Mouse (Mus musculus): ENCODE results near the gene Mcrip2. TPM values are rescaled to one million over a fixed set of nuclear protein-coding genes. Genes with fewer than 3 reads are reported as not detected.

The Mcrip2 gene
- polyA plus RNA-seq, 1 experiment from 2014 or later = 17.1 TPM

GRCm38 (mm10) chr17:25827546-25828222, 40.9 kb downstream of the Mcrip2 start:
- Histone ChIP-seq H3K4me1 (peaks cover 86% of the 10 kb centered on the region), H3K4me3 (peak overlapping the region; percentile 89), H3K36me3 (peaks cover 60% of the 10 kb centered on the region), H3K27ac (replicated peaks) (peak overlapping the region; percentile 95; the same call in 1 of the 2 replicates), H3K27me3 (ENCODE audit: low read depth, poor library complexity, severe bottlenecking) (no peaks in the 10 kb centered on the region), H3K9me3 (replicated peaks) (no peaks in the 10 kb centered on the region)
- 94% methylated on average over 22 of the region's 22 CpGs for WGBS
- DNase-seq (ENCODE audit: low spot score) = no peak

GRCm38 (mm10) chr17:25827011-25827410, 41.6 kb downstream of the Mcrip2 start:
- Histone ChIP-seq H3K4me1 (peaks cover 84% of the 10 kb centered on the region), H3K9me3 (replicated peaks) (no peaks in the 10 kb centered on the region), H3K27me3 (ENCODE audit: low read depth, poor library complexity, severe bottlenecking) (no peaks in the 10 kb centered on the region), H3K36me3 (peaks cover 60% of the 10 kb centered on the region), H3K27ac (replicated peaks) (no peak overlapping the region), H3K4me3 (peak overlapping the region; percentile 89; the same call in 1 of the 2 replicates)
- DNase-seq (ENCODE audit: low spot score) = no peak
- 99% methylated on average over 13 of the region's 13 CpGs for WGBS

- peak overlapping the region; percentile 89; the same call in 1 of the 2 replicates for H3K4me3 ChIP-seq
- WGBS = 95% methylated on average over 27 of the region's 27 CpGs
- peaks cover 75% of the 10 kb centered on the region for H3K4me1 ChIP-seq
Observed at GRCm38 (mm10) chr17:25825984-25826570, 42.5 kb downstream of the Mcrip2 start.

GRCm38 (mm10) chr17:25825311-25825710, 43.3 kb downstream of the Mcrip2 start:
- H3K27ac ChIP-seq (replicated peaks) = no peak overlapping the region
- H3K27me3 ChIP-seq (ENCODE audit: low read depth, poor library complexity, severe bottlenecking) = peaks cover 10% of the 10 kb centered on the region
- H3K4me3 ChIP-seq = peak overlapping the region; percentile 89
- DNase-seq (ENCODE audit: low spot score) = no peak
- 88% methylated on average over 6 of the region's 6 CpGs for WGBS
- no peaks in the 10 kb centered on the region for H3K9me3 ChIP-seq (replicated peaks)
- peaks cover 43% of the 10 kb centered on the region for H3K36me3 ChIP-seq
- peaks cover 67% of the 10 kb centered on the region for H3K4me1 ChIP-seq

More at GRCm38 (mm10) chr17:25825984-25826570, 42.5 kb downstream of the Mcrip2 start:
- Histone ChIP-seq H3K36me3 (peaks cover 50% of the 10 kb centered on the region), H3K9me3 (replicated peaks) (no peaks in the 10 kb centered on the region), H3K27ac (replicated peaks) (no peak overlapping the region), H3K27me3 (ENCODE audit: low read depth, poor library complexity, severe bottlenecking) (0 out of 2 replicates have a peak, but pooled peaks cover 3% of the 10 kb centered on the region)
- no peak for DNase-seq (ENCODE audit: low spot score)

GRCm38 (mm10) chr17:25824362-25825142, 44.0 kb downstream of the Mcrip2 start:
- H3K27me3 ChIP-seq (ENCODE audit: low read depth, poor library complexity, severe bottlenecking) = peaks cover 18% of the 10 kb centered on the region
- peaks cover 39% of the 10 kb centered on the region for H3K36me3 ChIP-seq
- peak overlapping the region; percentile 89 for H3K4me3 ChIP-seq
- H3K27ac ChIP-seq (replicated peaks) = no peak overlapping the region
- no peak for DNase-seq (ENCODE audit: low spot score)
- 77% methylated on average over 17 of the region's 17 CpGs for WGBS
- peaks cover 66% of the 10 kb centered on the region for H3K4me1 ChIP-seq
- H3K9me3 ChIP-seq (replicated peaks) = no peaks in the 10 kb centered on the region

- H3K36me3 ChIP-seq = peaks cover 44% of the 10 kb centered on the region
- under 1% methylated on average over 18 of the region's 18 CpGs for WGBS
- DNase-seq (ENCODE audit: low spot score) = peak; percentile 73
- H3K4me1 ChIP-seq = peaks cover 65% of the 10 kb centered on the region
- H3K4me3 ChIP-seq = peak within 1 kb of the TSS; percentile 89
- H3K27ac ChIP-seq (replicated peaks) = peak within 1 kb of the TSS; percentile 82
- H3K27me3 ChIP-seq (ENCODE audit: low read depth, poor library complexity, severe bottlenecking) = peaks cover 29% of the 10 kb centered on the region
- H3K9me3 ChIP-seq (replicated peaks) = no peaks in the 10 kb centered on the region
Observed at GRCm38 (mm10) chr17:25823452-25823851, 45.1 kb downstream of the Mcrip2 start, which contains the start of gene Wdr24. Gene Wdr24, plus strand, starts transcription at chr17:25823627.

GRCm38 (mm10) chr17:25818851-25819780, 49.4 kb downstream of the Mcrip2 start:
- Histone ChIP-seq H3K27ac (replicated peaks) (peak overlapping the region; percentile 68), H3K27me3 (ENCODE audit: low read depth, poor library complexity, severe bottlenecking) (peaks cover 58% of the 10 kb centered on the region), H3K4me3 (peak overlapping the region; percentile 45), H3K4me1 (peaks cover 26% of the 10 kb centered on the region), H3K9me3 (replicated peaks) (no peaks in the 10 kb centered on the region), H3K36me3 (peaks cover 33% of the 10 kb centered on the region)
- DNase-seq (ENCODE audit: low spot score) = no peak
- 6% methylated on average over 46 of the region's 46 CpGs for WGBS

- no peaks in the 10 kb centered on the region for H3K9me3 ChIP-seq (replicated peaks)
- peaks cover 26% of the 10 kb centered on the region for H3K4me1 ChIP-seq
- no peak overlapping the region for H3K4me3 ChIP-seq
- H3K27ac ChIP-seq (replicated peaks) = no peak overlapping the region
- peaks cover 69% of the 10 kb centered on the region for H3K27me3 ChIP-seq (ENCODE audit: low read depth, poor library complexity, severe bottlenecking)
- DNase-seq (ENCODE audit: low spot score) = no peak
- peaks cover 33% of the 10 kb centered on the region for H3K36me3 ChIP-seq
- 83% methylated on average over 11 of the region's 11 CpGs for WGBS
Observed at GRCm38 (mm10) chr17:25817662-25818061, 50.9 kb downstream of the Mcrip2 start.

Small RNA genes lying within 50 kb of the gene (microRNA-seq; reads per million reads assigned to microRNA genes)
- gene Mir3082 = not detected

Other genes starting within 250 kb of the Mcrip2 start
- gene Gng13, start 151.6 kb downstream of the Mcrip2 start, polyA plus RNA-seq (2016; fragmentation: Nextera tagmentation; extraction: Ambion mirVana) = 0.51 and 0.77 TPM in 2 replicates
- 55.9 and 58.9 TPM in 2 replicates for gene Chtf18, start 141.3 kb downstream of the Mcrip2 start, polyA plus RNA-seq (2016; fragmentation: Nextera tagmentation; extraction: Ambion mirVana)
- 22.5 and 24.7 TPM in 2 replicates for gene Rpusd1, start 141.1 kb downstream of the Mcrip2 start, polyA plus RNA-seq (2016; fragmentation: Nextera tagmentation; extraction: Ambion mirVana)
- not detected in 2 replicates for gene Mslnl, start 132.7 kb downstream of the Mcrip2 start, polyA plus RNA-seq (2016; fragmentation: Nextera tagmentation; extraction: Ambion mirVana)
- gene Msln, start 114.4 kb downstream of the Mcrip2 start, polyA plus RNA-seq (2016; fragmentation: Nextera tagmentation; extraction: Ambion mirVana) = 0.16 TPM in 1 of 2 replicates, not detected in the other
- gene Narfl, start 95.0 kb downstream of the Mcrip2 start, polyA plus RNA-seq (2016; fragmentation: Nextera tagmentation; extraction: Ambion mirVana) = 28.1 and 29.5 TPM in 2 replicates
- 75.8 and 103 TPM in 2 replicates for gene Haghl, start 83.1 kb downstream of the Mcrip2 start, polyA plus RNA-seq (2016; fragmentation: Nextera tagmentation; extraction: Ambion mirVana)
- gene Ccdc78, start 82.2 kb downstream of the Mcrip2 start, polyA plus RNA-seq (2016; fragmentation: Nextera tagmentation; extraction: Ambion mirVana) = 0.79 and 1.2 TPM in 2 replicates
- gene Fam173a, start 75.9 kb downstream of the Mcrip2 start, polyA plus RNA-seq (2016; fragmentation: Nextera tagmentation; extraction: Ambion mirVana) = 71.8 and 88.0 TPM in 2 replicates
- 2.9 TPM in 1 of 2 replicates, not detected in the other for gene AC134908.4, start 73.1 kb downstream of the Mcrip2 start, polyA plus RNA-seq (2016; fragmentation: Nextera tagmentation; extraction: Ambion mirVana)
- gene Metrn, start 71.6 kb downstream of the Mcrip2 start, polyA plus RNA-seq (2016; fragmentation: Nextera tagmentation; extraction: Ambion mirVana) = 174 and 205 TPM in 2 replicates
- gene Fbxl16, start 59.7 kb downstream of the Mcrip2 start, polyA plus RNA-seq (2016; fragmentation: Nextera tagmentation; extraction: Ambion mirVana) = 9.3 and 12.4 TPM in 2 replicates
- 31.7 and 32.2 TPM in 2 replicates for gene Wdr24, start 45.1 kb downstream of the Mcrip2 start, polyA plus RNA-seq (2016; fragmentation: Nextera tagmentation; extraction: Ambion mirVana)
- gene Jmjd8, start 39.9 kb downstream of the Mcrip2 start, polyA plus RNA-seq (2016; fragmentation: Nextera tagmentation; extraction: Ambion mirVana) = 58.7 and 68.4 TPM in 2 replicates
- 381 and 403 TPM in 2 replicates for gene Stub1, start 35.4 kb downstream of the Mcrip2 start, polyA plus RNA-seq (2016; fragmentation: Nextera tagmentation; extraction: Ambion mirVana)
- gene Rhbdl1, start 31.5 kb downstream of the Mcrip2 start, polyA plus RNA-seq (2016; fragmentation: Nextera tagmentation; extraction: Ambion mirVana) = 1.7 and 2.7 TPM in 2 replicates
- gene Gm20683, start 27.0 kb downstream of the Mcrip2 start, polyA plus RNA-seq (2016; fragmentation: Nextera tagmentation; extraction: Ambion mirVana) = 1.7 and 2.2 TPM in 2 replicates
- 23.9 and 25.2 TPM in 2 replicates for gene Rhot2, start 23.9 kb downstream of the Mcrip2 start, polyA plus RNA-seq (2016; fragmentation: Nextera tagmentation; extraction: Ambion mirVana)
- 53.4 and 53.9 TPM in 2 replicates for gene Wdr90, start 7.3 kb downstream of the Mcrip2 start, polyA plus RNA-seq (2016; fragmentation: Nextera tagmentation; extraction: Ambion mirVana)
- 74.3 and 80.4 TPM in 2 replicates for gene Mettl26, start 6.3 kb upstream of the Mcrip2 start, polyA plus RNA-seq (2016; fragmentation: Nextera tagmentation; extraction: Ambion mirVana)
- 6.1 and 19.7 TPM in 2 replicates for gene Wfikkn1, start 12.1 kb upstream of the Mcrip2 start, polyA plus RNA-seq (2016; fragmentation: Nextera tagmentation; extraction: Ambion mirVana)
- 29.8 and 33.6 TPM in 2 replicates for gene Rab40c, start 51.0 kb upstream of the Mcrip2 start, polyA plus RNA-seq (2016; fragmentation: Nextera tagmentation; extraction: Ambion mirVana)
- 64.8 and 67.8 TPM in 2 replicates for gene Pigq, start 76.2 kb upstream of the Mcrip2 start, polyA plus RNA-seq (2016; fragmentation: Nextera tagmentation; extraction: Ambion mirVana)
- gene Nhlrc4, start 76.2 kb upstream of the Mcrip2 start, polyA plus RNA-seq (2016; fragmentation: Nextera tagmentation; extraction: Ambion mirVana) = 0.34 TPM in 1 of 2 replicates, not detected in the other
- gene A930017K11Rik, start 83.8 kb upstream of the Mcrip2 start, polyA plus RNA-seq (2016; fragmentation: Nextera tagmentation; extraction: Ambion mirVana) = 0.06 and 0.19 TPM in 2 replicates
- 27.6 and 29.5 TPM in 2 replicates for gene Capn15, start 117.0 kb upstream of the Mcrip2 start, polyA plus RNA-seq (2016; fragmentation: Nextera tagmentation; extraction: Ambion mirVana)
- 20.6 and 26.9 TPM in 2 replicates for gene Rab11fip3, start 200.8 kb upstream of the Mcrip2 start, polyA plus RNA-seq (2016; fragmentation: Nextera tagmentation; extraction: Ambion mirVana)
- gene Decr2, start 221.6 kb upstream of the Mcrip2 start, polyA plus RNA-seq (2016; fragmentation: Nextera tagmentation; extraction: Ambion mirVana) = 27.8 and 28.2 TPM in 2 replicates
- 87.4 and 106 TPM in 2 replicates for gene Nme4, start 226.8 kb upstream of the Mcrip2 start, polyA plus RNA-seq (2016; fragmentation: Nextera tagmentation; extraction: Ambion mirVana)
- gene Tmem8, start 244.5 kb upstream of the Mcrip2 start, polyA plus RNA-seq (2016; fragmentation: Nextera tagmentation; extraction: Ambion mirVana) = 1.6 and 2.0 TPM in 2 replicates